16 mouse cellular contexts compared by ENCODE assay signal in genomic region chr2:84539096-84539495, GRCm38 (mm10).
"Had no signal": no experiment of that assay in that cellular context is flagged by ENCODE, and none has a peak within 500 bp of the region (broad histone marks: within the 10 kb centered on the region; RNA-seq: fewer than 3 reads in every experiment).

No protein-coding gene starts in this region.

- H3K27me3 ChIP-seq: neural tube, embryonic 12.5 days; neural tube, embryonic 13.5 days; neural tube, embryonic 15.5 days; stomach, embryonic 15.5 days had no signal

- H3K36me3 ChIP-seq: neural tube, embryonic 12.5 days; neural tube, embryonic 13.5 days; neural tube, embryonic 15.5 days; stomach, embryonic 15.5 days had no signal

- H3K4me3 ChIP-seq: neural tube, embryonic 12.5 days; neural tube, embryonic 13.5 days; neural tube, embryonic 15.5 days; stomach, embryonic 15.5 days had no signal

- H3K27ac ChIP-seq: neural tube, embryonic 12.5 days; neural tube, embryonic 13.5 days; neural tube, embryonic 15.5 days; stomach, embryonic 15.5 days; stomach, postnatal 0 days had no signal

- H3K4me2 ChIP-seq: neural tube, embryonic 12.5 days; neural tube, embryonic 13.5 days; neural tube, embryonic 15.5 days; stomach, embryonic 15.5 days had no signal

- DNase-seq: retina, postnatal 1 day; right cerebral cortex, adult 18-20 months; right cerebral cortex, postnatal 14 days; right cerebral cortex, postnatal 25 days; right cerebral cortex, postnatal 4 days; spleen, adult 18-20 months; thymus, adult 18-20 months; thymus, adult 2 months; thymus, postnatal 14 days; thymus, postnatal 36 days; thymus, postnatal 4 days had no signal

- H3K4me1 ChIP-seq: neural tube, embryonic 12.5 days; neural tube, embryonic 13.5 days; neural tube, embryonic 15.5 days; stomach, embryonic 15.5 days had no signal

- H3K9me3 ChIP-seq: neural tube, embryonic 12.5 days; neural tube, embryonic 13.5 days; neural tube, embryonic 15.5 days; stomach, embryonic 15.5 days had no signal

- H3K9ac ChIP-seq: neural tube, embryonic 12.5 days; neural tube, embryonic 13.5 days; neural tube, embryonic 15.5 days; stomach, embryonic 15.5 days had no signal
